ENCODE assay signal across 14 mouse cellular contexts in the genomic region with DNA sequence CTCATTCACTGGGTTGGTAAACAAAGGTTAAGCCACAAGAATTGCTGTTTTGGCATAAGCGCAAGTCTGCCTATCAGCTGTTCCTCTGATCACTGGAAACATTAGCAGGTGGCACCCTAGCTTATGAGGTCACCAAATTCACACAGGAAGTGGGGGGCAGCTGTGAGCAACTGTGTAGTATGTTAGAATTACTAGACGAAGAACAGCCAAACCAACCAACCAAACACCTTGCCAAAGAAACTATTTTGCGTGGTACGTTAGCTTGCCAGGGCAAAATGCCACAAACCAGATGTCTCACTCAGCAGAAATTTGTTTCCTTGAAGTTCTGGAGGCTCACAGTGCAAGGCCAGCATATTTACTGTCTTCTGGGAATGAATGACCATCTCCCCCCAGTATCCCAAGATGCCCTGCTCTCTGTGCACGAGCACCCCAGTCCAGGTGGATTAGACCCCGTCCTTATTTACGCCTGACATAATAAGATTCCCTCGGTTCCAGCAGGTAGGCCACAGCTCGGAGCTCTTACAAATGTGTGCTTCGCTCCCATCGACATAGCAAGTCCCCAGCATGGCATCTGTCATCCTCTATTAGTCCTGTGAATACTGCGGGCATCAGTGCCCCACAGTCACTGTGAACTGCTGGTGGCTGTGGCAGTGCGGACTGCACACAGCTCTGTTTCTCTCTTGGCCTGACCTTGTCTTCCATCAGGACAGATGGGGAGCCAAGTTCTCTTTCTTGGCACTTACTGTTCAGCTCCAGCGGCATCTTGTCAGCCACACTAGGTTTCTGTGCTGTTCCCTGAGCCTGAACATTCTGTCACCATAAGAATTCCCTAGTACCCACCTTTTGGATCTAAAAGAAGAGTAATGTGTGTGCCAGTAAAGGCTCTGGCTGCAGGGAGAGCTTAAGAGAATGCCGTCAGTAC. TPM values are rescaled to one million over a fixed set of nuclear protein-coding genes. Genes with fewer than 3 reads are reported as not detected.
DNase-seq lines count a peak whose midpoint lies in the region; ATAC-seq lines count a peak whose summit lies in the region.
"Had no signal": no experiment of that assay in that cellular context is flagged by ENCODE, and none has a peak within 500 bp of the region (broad histone marks: within the 10 kb centered on the region; RNA-seq: fewer than 3 reads in every experiment).

No protein-coding gene starts in this region.

- peak; percentile 70 for DNase-seq in adrenal gland, adult 2 months
- no peak for DNase-seq in adrenal gland, postnatal 4 days (ENCODE audit: low spot score in 2 of 2)
- peak; percentile 26 to 28 for DNase-seq in kidney, adult 8-10 months
- peak; percentile 78 to 91 for DNase-seq in natural killer cell, adult 2 months (ENCODE audit: low spot score in 2 of 2)
- no peak for DNase-seq in B cell, adult 2 months
- DNase-seq in gastrocnemius, postnatal 4 days (ENCODE audit: low spot score in 2 of 2): no peak
- DNase-seq: embryo, embryonic 11 days; gastrocnemius, postnatal 25 days; heart, postnatal 14 days; lung, embryonic 14.5 days had no signal

- peaks cover 6% of the 10 kb centered on the region; the same call in 1 of the 2 replicates for H3K36me3 ChIP-seq in kidney, embryonic 16.5 days (ENCODE audit: insufficient read depth, low read length)
- H3K36me3 ChIP-seq: forebrain, embryonic 10.5 days had no signal

- no peak overlapping the region for H3K4me2 ChIP-seq in kidney, embryonic 16.5 days (replicated peaks; ENCODE audit: low read depth, low read length)
- H3K4me2 ChIP-seq: lung, embryonic 14.5 days had no signal

- ATAC-seq in kidney, embryonic 16.5 days (ENCODE audit: low FRiP score, low TSS enrichment): no peak
- ATAC-seq in CD4-positive, CD25-positive, alpha-beta regulatory T cell, adult 4 months: peak; percentile 79
- ATAC-seq: Patski had no signal

- no peak overlapping the region for H3K27ac ChIP-seq in kidney, embryonic 16.5 days (ENCODE audit: low read length)
- H3K27ac ChIP-seq: forebrain, embryonic 10.5 days had no signal

- H3K27me3 ChIP-seq in kidney, embryonic 16.5 days (ENCODE audit: insufficient read depth, low read length): no peaks in the 10 kb centered on the region
- H3K27me3 ChIP-seq: Patski had no signal

- H3K9me3 ChIP-seq in kidney, embryonic 16.5 days (ENCODE audit: low read length): no peaks in the 10 kb centered on the region
- H3K9me3 ChIP-seq: forebrain, embryonic 10.5 days had no signal

- no peaks in the 10 kb centered on the region for H3K4me1 ChIP-seq in kidney, embryonic 16.5 days (ENCODE audit: insufficient read depth, low read length)

- H3K9ac ChIP-seq in kidney, embryonic 16.5 days (replicated peaks; ENCODE audit: low read length): no peak overlapping the region
- H3K9ac ChIP-seq: lung, embryonic 14.5 days had no signal

- no peak overlapping the region for H3K4me3 ChIP-seq in kidney, embryonic 16.5 days (ENCODE audit: low read length)
- H3K4me3 ChIP-seq: forebrain, embryonic 10.5 days had no signal

- 92% methylated on average over 15 of the region's 15 CpGs for WGBS in kidney, embryonic 16.5 days

RNA-seq across cellular contexts. Expression of a gene that starts 28.5 kb away (rescaled TPM):
- total RNA-seq in adrenal gland, adult 2 months (2021): 10 to 100 TPM; 14.6 to 18.1 TPM
- polyA plus RNA-seq in adrenal gland, adult 2 months (2012; rRNA removed): 8.9 TPM in 2 replicates
- total RNA-seq in adrenal gland, postnatal 4 days (2021): 10 to 100 TPM; 34.3 to 44.6 TPM
- polyA plus RNA-seq in kidney, embryonic 16.5 days (2015; fragmentation: Nextera tagmentation; extraction: Ambion mirVana): 32.3 and 33.9 TPM in 2 replicates
- polyA plus RNA-seq in CD4-positive, CD25-positive, alpha-beta regulatory T cell, adult 4 months (2017; shearing (Covaris generic)): 1 to 10 TPM; 5.0 to 5.9 TPM
- 1 to 10 TPM; 2.2 to 2.5 TPM for total RNA-seq in gastrocnemius, postnatal 4 days (2021)

Comparison
In these comparisons a context has a peak if more than half of its experiments do, and no peak if none do; other contexts are left out.
1. DNase-seq: peak in adrenal gland, adult 2 months (single experiment), kidney, adult 8-10 months (2 of 2) and natural killer cell, adult 2 months (2 of 2); none in adrenal gland, postnatal 4 days (0 of 2), B cell, adult 2 months (0 of 2) and gastrocnemius, postnatal 4 days (0 of 2).
2. RNA of a gene that starts 28.5 kb away (total RNA-seq): 34.3 to 44.6 TPM in adrenal gland, postnatal 4 days and 14.6 to 18.1 TPM in adrenal gland, adult 2 months; 2.2 to 2.5 TPM in gastrocnemius, postnatal 4 days; every median in the first group is over 4 times any median in the second.